Mouse (Mus musculus) megakaryocyte, adult 5-6 weeks (primary cell): Measurements from ENCODE around the gene Aldh4a1. TPM values are rescaled to one million over a fixed set of nuclear protein-coding genes. Genes with fewer than 3 reads are reported as not detected.

Source experiments
- ATAC-seq: 2 replicates; pipeline ENCODE4 v1.8.0; 2016; ENCODE audit warnings: mild to moderate bottlenecking, inconsistent platforms; ENCODE audit not compliant: poor library complexity, severe bottlenecking
- total RNA-seq, 2 experiments: library from RNA; stranded (forward) in 1 of 2; stranded (reverse) in 1 of 2; fragments of 153-499, 151-499 nt in 1 of 2; fragments of 221-1000, 200-1000 nt in 1 of 2; gene quantifications; 2 replicates each; pipeline versions ENCODE4 v1.2.3 to v1.2.4; 2015 to 2017

Gene Aldh4a1
- total RNA-seq (2015): 4.9 and 5.7 TPM in 2 replicates
- total RNA-seq (2017): 5.8 and 8.9 TPM in 2 replicates

- peak; percentile 98 for ATAC-seq
These were observed at the start of gene Aldh4a1 for GRCm38 (mm10) chr4:139622373-139623282. TSS of gene Aldh4a1 (plus strand) at chr4:139622866.

- ATAC-seq: no peak
These were observed 49.6 kb upstream of the Aldh4a1 start for GRCm38 (mm10) chr4:139572928-139573512.

GRCm38 (mm10) chr4:139574156-139574798 lies 48.4 kb upstream of the Aldh4a1 start:
- peak; percentile 89 for ATAC-seq

GRCm38 (mm10) chr4:139574799-139575672 lies 47.6 kb upstream of the Aldh4a1 start:
- ATAC-seq: peak; percentile 4; the same call in 1 of the 2 replicates

GRCm38 (mm10) chr4:139575673-139576003 lies 47.0 kb upstream of the Aldh4a1 start:
- no peak for ATAC-seq

- ATAC-seq: no peak
These were observed 46.3 kb upstream of the Aldh4a1 start for GRCm38 (mm10) chr4:139576251-139576880.

- ATAC-seq: no peak
These were observed 45.7 kb upstream of the Aldh4a1 start for GRCm38 (mm10) chr4:139577006-139577405.

GRCm38 (mm10) chr4:139578389-139578788 lies 44.3 kb upstream of the Aldh4a1 start:
- ATAC-seq: no peak

- ATAC-seq: no peak
These were observed 43.7 kb upstream of the Aldh4a1 start for GRCm38 (mm10) chr4:139579003-139579402.

GRCm38 (mm10) chr4:139579466-139579865 lies 43.2 kb upstream of the Aldh4a1 start:
- 0 out of 2 replicates have a peak, but pooled peaks have one; percentile 29 for ATAC-seq

- ATAC-seq: no peak
These were observed 41.9 kb upstream of the Aldh4a1 start for GRCm38 (mm10) chr4:139580663-139581336.

GRCm38 (mm10) chr4:139581427-139582051 lies 41.1 kb upstream of the Aldh4a1 start:
- no peak for ATAC-seq

- ATAC-seq: no peak
These were observed 40.3 kb upstream of the Aldh4a1 start for GRCm38 (mm10) chr4:139582346-139582745.

- ATAC-seq: no peak
These were observed 39.8 kb upstream of the Aldh4a1 start for GRCm38 (mm10) chr4:139582903-139583302.

GRCm38 (mm10) chr4:139583629-139584245 lies 38.9 kb upstream of the Aldh4a1 start:
- ATAC-seq: no peak

- no peak for ATAC-seq
These were observed 38.0 kb upstream of the Aldh4a1 start for GRCm38 (mm10) chr4:139584704-139585103.

GRCm38 (mm10) chr4:139585713-139586112 lies 37.0 kb upstream of the Aldh4a1 start:
- ATAC-seq: no peak

GRCm38 (mm10) chr4:139587370-139587769 lies 35.3 kb upstream of the Aldh4a1 start:
- no peak for ATAC-seq

- ATAC-seq: no peak
These were observed 34.9 kb upstream of the Aldh4a1 start for GRCm38 (mm10) chr4:139587773-139588172.
